Mouse (Mus musculus) frontal cortex, postnatal 25 days (tissue): Measurements from ENCODE around the gene Krt8.
"Not testable (repeated sequence)": the region's sequence is repeated elsewhere in the genome, so short reads cannot be mapped to it uniquely, and the experiment has no call there.

Source experiments
- DNase-seq, 2 experiments: peaks; one replicate each; pipeline ENCODE4 v3.0.0; 2022; ENCODE audit warnings: low spot score in 2 of 2

Krt8 gene

GRCm38 (mm10) chr15:102007097-102008069, 3.1 kb upstream of the Krt8 start:
- DNase-seq: no peak

DNA sequence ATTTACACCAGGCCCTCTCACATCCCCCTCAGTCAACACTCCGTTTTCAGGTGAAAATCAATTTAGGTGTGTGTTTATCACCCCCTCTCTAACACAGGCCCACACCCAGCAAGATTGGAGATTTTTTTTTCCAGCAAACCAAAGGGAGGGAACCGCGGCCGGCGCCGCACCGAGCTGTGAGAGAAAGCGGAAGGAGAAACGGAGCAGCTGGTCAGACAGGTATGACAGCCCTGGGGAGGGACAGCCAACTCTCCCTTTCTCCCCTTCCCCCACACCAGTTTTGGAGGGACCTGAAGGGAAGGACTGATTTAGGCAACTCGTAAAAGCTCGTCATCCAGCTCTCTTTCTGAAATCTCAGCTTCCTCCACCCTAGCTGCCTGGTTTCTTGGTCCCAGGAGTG, 2.0 kb upstream of the Krt8 start:
- DNase-seq: no peak

GRCm38 (mm10) chr15:102005290-102005689, 1.0 kb upstream of the Krt8 start:
- DNase-seq: no peak

DNA sequence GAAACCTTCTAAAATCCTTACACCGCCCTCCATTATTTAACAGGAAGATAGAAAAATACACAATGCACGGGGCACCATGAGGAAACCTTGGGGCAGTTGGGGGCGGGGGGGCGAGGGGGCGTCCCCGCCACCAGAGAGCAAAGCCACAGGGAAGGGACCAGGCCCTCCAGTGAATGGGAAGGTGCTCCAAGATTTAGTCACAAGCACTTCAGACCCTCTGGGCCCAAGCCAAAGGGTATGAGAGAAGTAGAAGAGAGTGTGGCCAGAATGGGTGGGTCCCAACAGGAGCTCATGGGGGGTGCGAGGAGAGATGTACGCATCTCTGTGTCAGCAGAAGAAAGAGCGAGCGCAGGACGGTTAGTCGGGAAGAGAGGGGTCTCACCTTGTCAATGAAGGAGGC, 766 bp downstream of the Krt8 start:
- no peak for DNase-seq

- no peak for DNase-seq
These were observed 1.4 kb downstream of the Krt8 start for GRCm38 (mm10) chr15:102002646-102003488.

DNA sequence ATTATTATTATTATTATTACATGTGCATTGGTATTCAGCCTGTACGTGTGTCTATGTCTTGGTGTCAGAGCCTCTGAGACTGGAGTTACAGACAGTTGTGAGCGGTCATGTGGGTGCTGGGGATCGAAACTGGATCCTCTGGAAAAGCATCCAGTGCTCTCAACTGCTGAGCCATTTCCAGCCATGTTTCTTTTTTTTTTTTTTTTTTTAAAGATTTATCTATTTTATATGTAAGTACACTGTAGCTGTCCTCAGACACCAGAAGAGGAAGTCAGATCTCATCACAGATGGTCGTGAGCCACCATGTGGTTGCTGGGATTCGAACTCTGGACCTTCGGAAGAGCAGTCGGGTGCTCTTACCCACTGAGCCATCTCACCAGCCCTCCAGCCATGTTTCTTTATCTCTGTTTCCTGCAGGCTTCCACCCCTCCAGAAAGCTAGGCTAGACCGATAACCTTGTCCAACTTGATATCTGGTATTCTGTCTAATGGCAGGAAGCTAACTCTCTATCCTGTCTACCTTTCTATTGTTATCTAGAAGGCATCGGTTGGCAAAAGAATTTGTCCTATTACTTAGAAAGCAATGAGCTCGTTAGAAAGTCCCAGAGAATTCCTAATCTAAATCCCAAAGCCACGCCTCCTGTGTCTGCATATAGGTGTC, 4.5 kb downstream of the Krt8 start:
- no peak for DNase-seq

DNA sequence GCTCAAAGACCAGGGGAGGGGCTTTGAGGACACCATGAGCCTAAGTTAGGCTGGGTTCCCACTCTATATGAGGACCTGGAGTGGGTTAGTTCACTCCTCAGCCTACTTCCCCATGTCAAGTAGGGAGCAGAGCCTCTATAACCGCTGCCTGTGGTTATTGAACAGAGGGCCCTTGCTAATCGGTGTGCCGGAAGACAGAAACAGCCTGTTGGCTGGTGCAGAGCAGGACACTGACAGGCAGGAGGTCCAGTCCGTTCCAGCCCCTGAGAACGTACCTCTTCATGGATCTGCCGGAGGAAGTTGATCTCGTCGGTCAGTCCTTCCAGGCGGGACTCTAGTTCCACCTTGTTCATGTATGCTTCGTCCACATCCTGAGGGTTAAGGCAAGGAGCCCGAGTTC, 5.1 kb downstream of the Krt8 start:
- no peak for DNase-seq

GRCm38 (mm10) chr15:101996450-101997078, 7.7 kb downstream of the Krt8 start:
- DNase-seq: not testable (repeated sequence)

- DNase-seq: no peak
These were observed 8.6 kb downstream of the Krt8 start for GRCm38 (mm10) chr15:101995484-101996236.

GRCm38 (mm10) chr15:101994365-101994764, 9.9 kb downstream of the Krt8 start:
- no peak for DNase-seq

DNA sequence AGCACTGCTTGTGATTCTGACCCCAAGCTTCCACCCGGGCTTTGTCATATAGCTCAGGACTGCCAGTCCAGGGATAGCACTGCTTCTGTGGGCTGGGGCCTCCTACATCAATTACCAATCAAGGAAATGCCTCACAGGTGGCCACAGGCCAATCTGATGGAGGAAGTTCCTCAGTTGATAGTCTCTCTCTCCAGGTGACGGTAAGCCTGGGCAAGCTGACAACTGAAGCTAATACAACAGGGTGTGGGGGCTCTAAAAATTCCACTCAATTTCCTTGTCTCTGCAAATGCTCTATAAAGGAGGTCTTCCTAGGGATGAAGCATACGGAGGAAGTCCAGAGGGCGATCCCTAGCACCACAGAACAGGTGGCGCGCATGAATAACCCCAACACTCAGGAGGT, 13.3 kb downstream of the Krt8 start:
- DNase-seq: no peak

- no peak for DNase-seq
These were observed 15.6 kb downstream of the Krt8 start for GRCm38 (mm10) chr15:101988714-101989113.

DNA sequence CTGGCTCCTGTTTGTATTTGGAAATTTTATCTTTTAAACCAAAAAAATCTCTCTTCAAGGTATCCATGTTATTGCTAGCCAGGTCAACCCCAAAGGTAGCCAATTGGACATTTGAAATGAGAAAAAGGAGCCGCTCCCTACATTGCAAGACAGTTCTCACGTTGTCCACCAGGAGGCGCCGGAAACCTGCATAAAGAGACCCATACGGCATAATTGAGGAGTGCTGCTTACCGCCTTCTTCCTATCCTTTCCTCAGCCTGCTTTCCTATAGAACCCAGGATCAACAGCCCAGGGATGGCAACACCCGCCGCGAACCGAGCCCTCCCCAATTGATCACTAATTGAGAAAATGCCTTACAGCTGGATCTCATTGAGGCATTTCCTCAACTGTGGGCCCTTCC, 16.2 kb downstream of the Krt8 start:
- peak; percentile 84 to 92 for DNase-seq

GRCm38 (mm10) chr15:101984746-101985145, 19.5 kb downstream of the Krt8 start:
- no peak for DNase-seq

GRCm38 (mm10) chr15:101983949-101984601, 20.2 kb downstream of the Krt8 start:
- DNase-seq: peak; percentile 87 to 93

DNA sequence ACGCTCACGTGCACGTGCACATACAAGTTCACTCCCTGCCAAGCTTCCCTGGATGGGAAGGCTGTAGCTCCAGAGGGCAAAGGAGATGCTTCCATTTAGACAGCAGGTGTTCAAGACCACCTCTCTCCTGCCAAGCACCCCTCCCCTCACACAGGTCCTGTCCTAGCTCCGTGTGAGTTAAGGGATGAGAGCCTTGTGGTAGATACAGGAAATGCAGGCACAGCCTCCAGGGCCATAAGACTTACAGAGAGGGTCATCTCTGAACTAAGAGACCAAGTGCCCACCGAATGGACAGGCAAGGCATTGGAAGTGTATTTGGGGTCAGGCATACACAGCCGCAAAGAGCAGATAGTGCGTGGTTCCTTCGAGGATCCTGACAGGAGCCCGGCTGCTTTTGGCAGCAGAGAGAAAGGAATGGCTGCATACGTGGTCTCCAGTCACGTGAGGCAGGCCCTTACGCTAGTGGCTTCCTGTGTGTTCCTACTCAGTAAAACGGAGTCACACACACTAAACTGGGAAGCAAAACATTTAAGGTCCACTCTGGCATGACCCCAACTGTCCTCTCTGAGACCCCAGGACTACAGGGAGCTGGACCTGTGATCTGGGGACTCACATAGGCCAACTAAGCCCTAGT, 20.9 kb downstream of the Krt8 start:
- no peak for DNase-seq

- DNase-seq: no peak
These were observed 23.4 kb downstream of the Krt8 start for GRCm38 (mm10) chr15:101980849-101981248.

- DNase-seq: peak; percentile 45 to 63
These were observed 27.1 kb downstream of the Krt8 start for GRCm38 (mm10) chr15:101977043-101977726.

DNA sequence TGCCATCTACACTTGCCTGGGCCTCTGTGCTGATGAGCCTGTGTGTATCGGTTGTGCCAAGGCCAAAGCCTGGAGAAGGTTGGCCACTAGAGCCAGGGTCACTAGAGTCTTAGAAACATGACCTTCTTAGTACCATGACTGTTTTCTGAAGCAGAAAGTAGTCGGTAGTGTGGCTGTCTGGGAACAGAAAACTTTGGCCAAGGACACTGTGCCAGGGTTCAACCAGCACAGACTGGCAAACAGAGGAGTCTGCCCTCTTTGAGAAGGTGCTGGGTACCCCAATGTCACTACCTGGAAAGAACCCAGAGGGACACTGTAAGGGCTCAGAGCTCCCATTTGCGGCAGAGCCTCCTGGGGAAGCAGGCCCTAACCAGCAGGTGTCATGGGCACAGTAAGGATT, 27.6 kb downstream of the Krt8 start:
- DNase-seq: no peak
